Mouse (Mus musculus) hindbrain, embryonic 11.5 days (tissue): ENCODE data around the gene Srek1. TPM values are rescaled to one million over a fixed set of nuclear protein-coding genes. Genes with fewer than 3 reads are reported as not detected.

Experiments used
- ATAC-seq: fragments of 200-750 bp; cut with Nextera tagmentation; 2 replicates; pipeline ENCODE4 v1.8.0; 2017; ENCODE audit warnings: mild to moderate bottlenecking, moderate TSS enrichment, moderate library complexity; ENCODE audit not compliant: low FRiP score
- DNase-seq: peaks from one replicate; pipeline ENCODE4 v3.0.0-alpha.2; 2015; ENCODE audit warnings: low spot score
- H3K27ac ChIP-seq: fragments of 300-500 bp; sonication (generic); 2 replicates; pipeline ENCODE4 v1.5.1; 2014; ENCODE audit warnings: mild to moderate bottlenecking, low read depth, low read length
- H3K27me3 ChIP-seq: fragments of 300-500 bp; sonication (generic); 2 replicates; pipeline ENCODE4 v1.6.1; 2014; ENCODE audit warnings: mild to moderate bottlenecking, low read length, moderate library complexity, mixed read lengths; ENCODE audit not compliant: control insufficient read depth, insufficient read depth
- H3K36me3 ChIP-seq: fragments of 300-500 bp; sonication (generic); 2 replicates; pipeline ENCODE4 v1.6.1; 2014; ENCODE audit warnings: mild to moderate bottlenecking, low read length, moderate library complexity, mixed read lengths; ENCODE audit not compliant: control insufficient read depth, insufficient read depth
- H3K4me1 ChIP-seq: fragments of 300-500 bp; sonication (generic); replicated peaks from 2 replicates; pipeline ENCODE4 v1.6.1; 2014; ENCODE audit warnings: low read length, mixed read lengths; ENCODE audit not compliant: control insufficient read depth, insufficient read depth
- H3K4me2 ChIP-seq: fragments of 300-500 bp; sonication (generic); replicated peaks from 2 replicates; pipeline ENCODE4 v1.6.1; 2014; ENCODE audit warnings: mild to moderate bottlenecking, low read depth, low read length
- H3K4me3 ChIP-seq: fragments of 300-500 bp; sonication (generic); 2 replicates; pipeline ENCODE4 v1.5.1; 2014; ENCODE audit warnings: low read depth, low read length
- H3K9ac ChIP-seq: fragments of 300-500 bp; sonication (generic); 2 replicates; pipeline ENCODE4 v1.6.1; 2014; ENCODE audit warnings: low read depth, low read length
- H3K9me3 ChIP-seq: fragments of 300-500 bp; sonication (generic); 2 replicates; pipeline ENCODE4 v1.6.1; 2016; ENCODE audit warnings: low read length; ENCODE audit not compliant: control insufficient read depth
- WGBS: fragments of 180-500 bp; shearing (Covaris S2); extraction: QIAGEN DNeasy Blood & Tissue Kit; methylation state at CpG from one replicate; pipeline ENCODE4 v1.1.7; 2014; 5-methylcytosine and 5-hydroxymethylcytosine counted together
- polyA plus RNA-seq: library from polyadenylated mRNA; unstranded; fragments of >200 nt; fragmentation: Nextera tagmentation; extraction: Ambion mirVana; gene quantifications from 2 replicates; pipeline ENCODE4 v1.2.1, GENCODE M21; 2014

Srek1 gene
- polyA plus RNA-seq, 1 experiment from 2014 or later: 136 TPM

DNA sequence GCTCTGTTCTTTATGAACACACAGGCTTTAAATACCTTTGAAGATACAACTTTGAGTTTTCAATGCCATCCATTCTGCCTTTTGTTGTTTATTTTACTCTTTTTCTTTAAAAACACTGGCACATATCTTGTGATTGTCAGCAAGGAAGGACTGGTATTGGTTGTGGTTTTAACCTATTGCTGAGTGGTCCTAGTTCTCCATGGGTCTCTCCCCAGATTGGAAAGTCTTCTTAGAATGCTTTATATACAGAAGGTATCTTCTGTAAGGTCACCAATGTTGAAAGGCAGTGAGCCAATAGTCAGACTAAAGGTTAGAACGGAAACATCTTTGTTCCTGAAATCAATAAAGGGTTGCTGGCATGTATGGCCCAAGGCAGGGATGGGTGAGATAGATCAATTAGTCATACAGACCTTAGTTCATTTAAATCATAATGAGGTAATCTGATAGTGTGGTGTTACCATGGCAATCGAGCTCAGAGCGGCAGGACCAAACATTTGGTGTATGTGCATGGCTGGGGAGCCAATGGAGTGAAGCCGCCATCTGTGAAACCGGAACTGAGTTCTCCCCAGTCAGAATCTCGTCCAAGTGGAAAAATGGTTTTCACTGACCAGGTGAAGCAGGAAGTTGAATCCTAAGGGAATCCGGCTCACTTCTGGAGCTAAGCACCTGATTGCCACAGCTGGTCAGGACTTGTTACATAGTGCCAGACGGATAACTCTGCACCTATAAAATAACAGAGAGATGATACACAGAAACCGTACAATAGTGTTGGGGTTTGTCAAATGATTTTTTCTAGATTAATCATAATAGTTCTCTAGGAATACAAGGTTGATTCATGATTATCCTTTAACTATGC lies 20.5 kb upstream of the Srek1 start:
- Histone ChIP-seq H3K27me3 (no peaks in the 10 kb centered on the region), H3K4me1 (no peaks in the 10 kb centered on the region), H3K4me2 (no peak overlapping the region), H3K9ac (no peak overlapping the region), H3K27ac (no peak overlapping the region), H3K36me3 (no peaks in the 10 kb centered on the region), H3K4me3 (no peak overlapping the region), H3K9me3 (no peaks in the 10 kb centered on the region)
- peak; percentile 93 for ATAC-seq
- DNase-seq: peak; percentile 53
- 55% methylated on average over 9 of the region's 9 CpGs for WGBS

DNA sequence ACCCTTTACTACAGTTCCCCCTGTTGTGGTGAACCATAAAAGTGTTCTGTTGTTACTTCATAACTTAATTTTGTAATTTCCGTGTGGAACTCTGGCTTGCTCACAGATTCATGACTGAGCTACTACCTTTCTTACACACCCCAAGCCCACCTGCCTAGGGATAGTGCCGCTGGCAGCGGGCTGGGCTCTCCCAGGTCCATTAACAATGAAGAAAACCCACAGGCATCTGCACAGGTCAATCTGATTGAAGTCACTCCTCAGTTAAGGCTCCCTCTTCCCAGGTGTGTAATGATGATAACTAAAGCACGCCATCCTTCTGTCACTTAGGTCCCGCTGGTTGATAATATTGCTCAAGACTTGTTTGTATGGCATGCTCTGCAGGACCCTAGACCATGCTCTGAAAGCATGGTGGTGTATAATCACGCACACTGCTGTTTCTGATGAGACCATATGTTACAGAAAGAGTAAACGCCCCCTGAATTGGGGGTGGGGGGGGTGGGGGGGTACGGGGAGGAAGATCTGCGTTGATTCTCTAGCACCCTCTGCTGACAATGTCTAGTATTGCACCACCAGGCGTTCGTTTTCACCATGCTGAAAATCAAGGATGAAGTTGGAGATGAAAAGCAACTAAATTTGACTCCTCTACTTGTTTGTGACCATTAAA lies 5.6 kb upstream of the Srek1 start:
- Histone ChIP-seq H3K27ac (no peak overlapping the region), H3K4me1 (0 out of 2 replicates have a peak, but pooled peaks cover 2% of the 10 kb centered on the region), H3K4me2 (no peak overlapping the region), H3K9ac (no peak overlapping the region), H3K9me3 (no peaks in the 10 kb centered on the region), H3K27me3 (no peaks in the 10 kb centered on the region), H3K36me3 (no peaks in the 10 kb centered on the region), H3K4me3 (no peak overlapping the region)
- ATAC-seq (peak; percentile 54; the same call in 1 of the 2 replicates), DNase-seq (peak; percentile 73)
- 37% methylated on average over 11 of the region's 11 CpGs for WGBS

DNA sequence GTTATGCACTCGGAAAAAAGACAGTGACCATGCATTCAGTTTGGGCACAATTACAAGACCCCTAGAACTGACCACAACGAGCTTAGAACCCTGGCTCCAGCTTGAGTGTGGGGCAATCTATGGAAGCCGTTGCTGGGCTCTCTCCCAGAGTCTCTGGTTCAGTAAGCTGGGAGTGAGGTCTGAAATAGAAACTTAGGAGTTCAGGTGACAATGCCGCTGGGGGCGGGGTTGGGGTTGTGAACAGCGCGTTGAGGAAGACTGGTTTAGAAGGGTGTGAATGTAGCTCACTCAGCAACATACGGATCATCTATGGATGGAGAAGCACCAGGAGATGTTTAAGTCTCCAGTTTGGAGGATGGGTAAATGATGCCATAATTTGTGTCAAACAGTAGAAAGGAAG lies 2.7 kb upstream of the Srek1 start:
- no peak overlapping the region for H3K4me3 ChIP-seq
- ATAC-seq: no peak
- no peaks in the 10 kb centered on the region for H3K27me3 ChIP-seq
- no peaks in the 10 kb centered on the region for H3K9me3 ChIP-seq
- H3K4me1 ChIP-seq: 0 out of 2 replicates have a peak, but pooled peaks cover 2% of the 10 kb centered on the region
- no peak overlapping the region for H3K27ac ChIP-seq
- no peaks in the 10 kb centered on the region for H3K36me3 ChIP-seq
- no peak overlapping the region for H3K9ac ChIP-seq
- DNase-seq: no peak
- WGBS: 70% methylated on average over 8 of the region's 8 CpGs
- no peak overlapping the region for H3K4me2 ChIP-seq

DNA sequence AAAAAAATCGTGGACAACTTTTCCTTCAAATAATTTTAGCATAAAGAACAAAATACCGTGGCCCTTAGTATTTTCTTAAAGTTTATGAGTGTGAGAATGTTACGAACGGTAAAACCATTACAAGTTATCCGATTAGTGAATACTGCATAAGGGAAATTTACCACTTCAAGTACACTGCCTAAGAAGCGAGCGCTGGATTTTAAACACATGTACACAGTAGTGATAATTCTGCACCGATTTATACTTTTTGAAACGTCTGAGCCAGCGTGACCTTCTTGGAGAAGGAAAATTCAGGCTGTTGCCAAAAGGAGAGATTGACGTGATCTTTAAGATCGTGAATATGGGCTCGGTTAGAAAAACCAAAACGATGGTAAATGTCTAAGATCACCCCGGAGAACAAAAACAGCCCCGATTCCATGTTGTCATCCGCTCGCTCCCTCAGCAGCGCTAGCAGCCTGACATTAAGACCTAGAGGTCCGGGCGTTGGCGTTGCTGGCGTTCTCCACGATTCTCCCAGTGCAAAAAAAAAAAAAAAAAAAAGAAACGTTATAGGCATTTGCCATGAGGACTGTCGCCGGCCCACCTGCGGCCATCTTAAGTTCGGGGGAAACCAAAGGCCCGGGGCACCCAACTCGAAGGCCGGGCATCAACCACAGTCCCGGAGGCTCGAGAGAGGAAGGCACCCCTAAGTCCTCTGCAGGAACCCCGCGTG lies 845 bp downstream of the Srek1 start:
- WGBS: 2% methylated on average over 36 of the region's 36 CpGs
- H3K36me3 ChIP-seq: no peaks in the 10 kb centered on the region
- no peaks in the 10 kb centered on the region for H3K27me3 ChIP-seq
- DNase-seq (no peak), ATAC-seq (peak; percentile 74)
- no peaks in the 10 kb centered on the region for H3K4me1 ChIP-seq
- no peaks in the 10 kb centered on the region for H3K9me3 ChIP-seq
- peak overlapping the region; percentile 98 for H3K27ac ChIP-seq
- peak overlapping the region; percentile 47 for H3K4me2 ChIP-seq
- peak overlapping the region; percentile 90 for H3K9ac ChIP-seq
- H3K4me3 ChIP-seq: peak overlapping the region; percentile 66

DNA sequence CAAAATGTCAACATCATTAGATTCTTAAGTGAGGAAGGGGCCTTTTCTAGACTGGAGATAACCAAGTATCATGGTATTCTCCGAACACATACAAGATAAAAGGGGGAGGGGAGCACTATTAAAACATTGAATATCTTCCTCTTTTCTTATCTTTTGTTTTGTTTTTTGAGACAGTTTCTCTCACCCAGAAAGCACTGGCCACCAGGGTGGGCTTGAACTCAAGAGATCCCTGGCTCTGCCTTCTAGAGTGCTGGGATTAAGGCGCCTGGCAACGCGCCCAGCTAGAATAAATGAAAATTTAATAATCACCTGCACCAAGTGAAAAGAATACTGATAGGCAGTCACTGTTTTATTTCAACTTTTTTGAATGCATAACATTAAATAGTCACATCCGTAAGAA lies 1.5 kb downstream of the Srek1 start:
- WGBS: 54% methylated on average over 5 of the region's 5 CpGs
- no peak for ATAC-seq
- Histone ChIP-seq H3K36me3 (no peaks in the 10 kb centered on the region), H3K27ac (no peak overlapping the region), H3K4me1 (no peaks in the 10 kb centered on the region), H3K27me3 (no peaks in the 10 kb centered on the region), H3K4me2 (peak overlapping the region; percentile 47), H3K4me3 (peak overlapping the region; percentile 66), H3K9me3 (no peaks in the 10 kb centered on the region), H3K9ac (0 out of 2 replicates have a peak overlapping the region, but pooled peaks have one; percentile 33)
- DNase-seq: no peak

DNA sequence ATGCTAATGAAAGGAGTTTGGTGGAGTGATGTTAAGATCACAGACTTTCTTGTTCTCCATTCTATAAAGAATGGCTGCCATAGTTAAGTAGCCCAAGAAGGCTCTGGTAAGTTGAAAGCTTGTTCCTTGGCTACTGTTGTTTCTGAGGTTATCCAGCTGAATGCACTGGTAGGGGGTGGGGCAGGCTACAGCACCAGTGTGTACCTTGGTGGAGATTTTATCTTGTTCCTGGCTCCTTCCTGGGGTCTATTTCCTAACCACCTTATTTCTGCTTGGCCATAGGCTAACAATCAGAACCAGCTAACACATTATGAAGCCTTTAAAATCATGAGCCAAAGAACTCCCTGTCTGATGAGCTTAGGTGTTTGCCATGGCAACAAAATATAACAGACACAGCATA lies 3.6 kb downstream of the Srek1 start:
- ATAC-seq: no peak
- Histone ChIP-seq H3K4me3 (no peak overlapping the region), H3K27ac (no peak overlapping the region), H3K27me3 (no peaks in the 10 kb centered on the region), H3K4me1 (no peaks in the 10 kb centered on the region), H3K4me2 (no peak overlapping the region), H3K9ac (no peak overlapping the region), H3K9me3 (no peaks in the 10 kb centered on the region), H3K36me3 (no peaks in the 10 kb centered on the region)
- DNase-seq: no peak

DNA sequence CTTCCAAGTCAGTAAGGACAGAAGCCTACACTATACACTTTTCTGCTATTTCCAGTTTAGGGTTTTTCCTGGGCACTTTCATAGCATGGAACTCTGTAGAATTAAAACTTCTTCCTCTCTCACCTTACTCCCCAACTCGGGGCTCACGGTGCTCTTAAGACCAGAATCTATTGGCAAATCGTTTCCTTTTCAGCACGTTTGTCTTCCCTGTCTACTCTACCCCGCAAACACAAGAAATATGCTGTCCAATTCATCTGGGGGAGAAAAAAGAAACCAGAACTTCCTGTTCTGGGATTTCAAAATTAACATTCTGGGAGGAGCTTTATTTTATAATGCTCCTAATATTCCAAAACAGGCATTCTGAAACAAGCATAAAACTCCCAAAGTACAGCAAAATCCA lies 6.5 kb downstream of the Srek1 start:
- peaks cover 2% of the 10 kb centered on the region; the same call in 1 of the 2 replicates for H3K36me3 ChIP-seq

DNA sequence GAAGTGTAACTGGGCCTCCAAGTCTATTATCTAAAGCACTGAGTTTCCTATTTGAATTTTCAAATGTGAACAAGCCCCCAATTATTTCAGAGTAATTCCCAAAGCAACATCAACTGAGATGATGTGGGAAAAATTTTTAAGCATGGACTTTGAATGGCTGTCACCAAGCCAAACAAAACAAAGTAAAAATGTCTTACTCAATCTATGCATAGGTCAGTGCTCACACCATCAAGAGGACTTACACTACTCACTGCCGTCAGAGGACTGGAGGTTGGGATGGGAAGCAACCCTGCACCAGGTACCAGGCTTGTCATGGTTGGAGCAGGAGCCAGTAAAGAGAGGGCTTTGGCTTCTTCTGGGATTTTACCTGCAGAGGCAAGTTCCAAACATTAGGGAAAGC lies 10.8 kb downstream of the Srek1 start:
- ATAC-seq (no peak), DNase-seq (no peak)
- 85% methylated on average over 1 of the region's 1 CpGs for WGBS
- Histone ChIP-seq H3K27me3 (no peaks in the 10 kb centered on the region), H3K9ac (no peak overlapping the region), H3K9me3 (no peaks in the 10 kb centered on the region), H3K4me2 (no peak overlapping the region), H3K36me3 (peaks cover 5% of the 10 kb centered on the region; the same call in 1 of the 2 replicates), H3K4me3 (no peak overlapping the region), H3K27ac (no peak overlapping the region), H3K4me1 (no peaks in the 10 kb centered on the region)

More for the DNA sequence above, 6.5 kb downstream of the Srek1 start:
- Histone ChIP-seq H3K9ac (no peak overlapping the region), H3K4me2 (no peak overlapping the region), H3K9me3 (no peaks in the 10 kb centered on the region), H3K4me1 (no peaks in the 10 kb centered on the region), H3K27ac (no peak overlapping the region), H3K27me3 (no peaks in the 10 kb centered on the region), H3K4me3 (no peak overlapping the region)
- no peak for DNase-seq
- ATAC-seq: no peak
- whole genome bisulfite sequencing: 89% methylated on average over 5 of the region's 5 CpGs
